Mouse (Mus musculus): ENCODE data around the gene Lrrc17. TPM values are rescaled to one million over a fixed set of nuclear protein-coding genes. Genes with fewer than 3 reads are reported as not detected.
A peak's percentile ranks its signal among the peaks of the same experiment; 100 is the strongest.

The Lrrc17 gene
- polyA plus RNA-seq, 1 experiment from 2014 or later: 66.1 TPM

DNA sequence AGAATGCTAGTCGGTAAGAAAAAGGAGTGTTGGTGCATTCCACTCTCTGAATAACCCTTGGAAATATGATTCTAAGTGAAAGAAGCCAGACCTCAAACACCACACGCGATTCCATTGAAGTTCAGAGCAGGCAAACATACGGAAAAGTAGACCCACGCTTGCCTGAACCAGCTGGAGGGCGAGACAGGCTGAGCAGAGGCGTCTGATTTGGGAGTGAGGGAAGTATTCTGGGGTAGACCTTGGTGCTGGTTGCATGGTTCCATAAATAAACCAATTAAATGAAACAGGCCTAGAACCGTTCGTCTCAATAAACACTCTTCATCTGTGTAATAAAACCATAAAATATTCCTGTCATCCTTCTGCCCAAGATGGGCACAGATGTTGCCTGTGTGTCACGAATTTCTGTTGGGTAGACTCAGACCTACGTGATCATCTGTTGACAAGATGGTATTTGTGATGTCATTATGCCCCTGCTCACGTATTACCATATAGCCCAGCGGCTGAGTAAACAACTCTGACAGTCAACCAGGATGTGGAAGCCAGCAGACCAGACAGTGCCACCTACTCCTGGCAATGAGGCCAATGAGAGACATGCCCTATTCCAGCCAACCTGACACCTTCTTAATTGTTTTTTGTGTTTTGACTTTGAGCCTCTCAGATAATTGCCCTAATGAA is 40.3 kb upstream of the Lrrc17 start:
- 76% methylated on average over 13 of the region's 13 CpGs for WGBS
- H3K36me3 ChIP-seq (ENCODE audit: control insufficient read depth, insufficient read depth, low read length): no peaks in the 10 kb centered on the region
- H3K27me3 ChIP-seq (ENCODE audit: control insufficient read depth, insufficient read depth, low read length): no peaks in the 10 kb centered on the region
- no peak overlapping the region for H3K9ac ChIP-seq (replicated peaks; ENCODE audit: low read depth, low read length)
- H3K27ac ChIP-seq (ENCODE audit: low read length): no peak overlapping the region
- H3K9me3 ChIP-seq (ENCODE audit: control insufficient read depth, low read depth, low read length): no peaks in the 10 kb centered on the region
- no peak overlapping the region for H3K4me3 ChIP-seq (ENCODE audit: low read depth, low read length)
- no peak overlapping the region for H3K4me2 ChIP-seq (replicated peaks; ENCODE audit: low read depth, low read length)
- no peak for ATAC-seq (ENCODE audit: insufficient number of reproducible peaks, insufficient read depth, low FRiP score, low read depth)
- peaks cover 12% of the 10 kb centered on the region; the same call in 1 of the 2 replicates for H3K4me1 ChIP-seq (ENCODE audit: control insufficient read depth, insufficient read depth, low read length)

DNA sequence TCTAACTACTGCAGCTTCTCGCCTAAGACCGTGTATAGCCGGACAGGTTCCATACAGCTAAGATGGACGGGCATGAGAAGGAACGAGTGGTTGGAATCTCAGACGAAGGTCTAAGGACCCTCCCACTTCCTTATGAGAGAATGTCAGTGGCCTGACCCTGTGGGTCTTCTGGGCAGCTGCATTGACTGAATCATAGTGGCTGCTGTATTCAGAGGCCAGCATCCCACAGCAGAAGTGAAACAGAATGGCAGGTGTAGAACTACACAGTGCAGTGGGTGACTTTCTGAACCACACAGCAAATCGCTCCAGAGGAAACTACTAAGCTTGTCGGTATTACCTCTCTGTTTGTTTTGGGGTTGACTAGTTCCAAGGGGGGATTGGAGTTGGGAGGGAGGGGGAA is 38.2 kb upstream of the Lrrc17 start:
- Histone ChIP-seq H3K4me1 (ENCODE audit: control insufficient read depth, insufficient read depth, low read length) (peaks cover 7% of the 10 kb centered on the region; the same call in 1 of the 2 replicates), H3K4me3 (ENCODE audit: low read depth, low read length) (no peak overlapping the region), H3K9me3 (ENCODE audit: control insufficient read depth, low read depth, low read length) (no peaks in the 10 kb centered on the region), H3K4me2 (replicated peaks; ENCODE audit: low read depth, low read length) (no peak overlapping the region), H3K36me3 (ENCODE audit: control insufficient read depth, insufficient read depth, low read length) (no peaks in the 10 kb centered on the region), H3K9ac (replicated peaks; ENCODE audit: low read depth, low read length) (no peak overlapping the region), H3K27ac (ENCODE audit: low read length) (no peak overlapping the region), H3K27me3 (ENCODE audit: control insufficient read depth, insufficient read depth, low read length) (no peaks in the 10 kb centered on the region)
- WGBS: 70% methylated on average over 8 of the region's 8 CpGs
- no peak for ATAC-seq (ENCODE audit: insufficient number of reproducible peaks, insufficient read depth, low FRiP score, low read depth)

DNA sequence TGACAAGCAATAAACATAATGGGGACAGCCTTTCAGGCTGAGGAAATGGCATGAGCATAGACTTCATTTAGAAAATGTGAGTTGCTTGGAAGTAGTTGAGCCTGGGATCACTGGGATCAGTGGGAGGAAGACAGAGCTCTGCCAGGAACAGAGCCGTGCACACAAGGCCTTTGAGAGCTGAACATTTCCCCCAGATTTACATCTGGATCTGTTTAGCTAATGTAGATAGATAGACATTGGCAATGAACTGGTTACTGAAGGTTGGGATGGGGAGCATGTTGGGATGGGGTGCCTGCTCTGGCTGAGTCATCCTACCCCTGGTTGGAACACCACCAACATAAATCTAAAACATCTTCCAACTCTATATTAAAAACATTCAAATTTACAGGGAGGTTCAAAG is 36.5 kb upstream of the Lrrc17 start:
- H3K4me1 ChIP-seq (ENCODE audit: control insufficient read depth, insufficient read depth, low read length): no peaks in the 10 kb centered on the region
- H3K4me3 ChIP-seq (ENCODE audit: low read depth, low read length): no peak overlapping the region
- no peak overlapping the region for H3K27ac ChIP-seq (ENCODE audit: low read length)
- H3K36me3 ChIP-seq (ENCODE audit: control insufficient read depth, insufficient read depth, low read length): no peaks in the 10 kb centered on the region
- no peaks in the 10 kb centered on the region for H3K27me3 ChIP-seq (ENCODE audit: control insufficient read depth, insufficient read depth, low read length)
- 63% methylated on average over 1 of the region's 1 CpGs for WGBS
- no peaks in the 10 kb centered on the region for H3K9me3 ChIP-seq (ENCODE audit: control insufficient read depth, low read depth, low read length)
- no peak overlapping the region for H3K9ac ChIP-seq (replicated peaks; ENCODE audit: low read depth, low read length)
- ATAC-seq (ENCODE audit: insufficient number of reproducible peaks, insufficient read depth, low FRiP score, low read depth): no peak
- no peak overlapping the region for H3K4me2 ChIP-seq (replicated peaks; ENCODE audit: low read depth, low read length)

DNA sequence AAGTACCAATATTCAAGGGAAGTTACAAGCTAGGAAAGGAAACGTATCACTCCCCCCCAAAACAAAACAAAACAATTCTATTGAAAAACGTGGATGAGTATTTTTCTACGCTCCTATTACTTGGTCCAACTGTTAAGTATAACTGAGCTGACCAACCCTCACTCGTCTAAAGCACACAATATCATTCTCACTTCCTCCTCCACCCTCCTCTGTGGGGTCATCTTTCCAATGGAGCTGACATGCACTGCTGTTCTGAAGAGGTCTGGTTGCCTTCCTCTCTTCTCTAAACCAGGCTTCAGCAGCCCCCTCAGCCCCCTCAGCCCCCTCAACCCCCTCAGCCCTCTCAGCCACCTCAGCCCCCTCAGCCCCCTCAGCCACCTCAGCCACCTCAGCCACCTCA is 33.6 kb upstream of the Lrrc17 start:
- no peak overlapping the region for H3K4me3 ChIP-seq (ENCODE audit: low read depth, low read length)
- H3K9ac ChIP-seq (replicated peaks; ENCODE audit: low read depth, low read length): no peak overlapping the region
- WGBS: 72% methylated on average over 4 of the region's 4 CpGs
- no peaks in the 10 kb centered on the region for H3K9me3 ChIP-seq (ENCODE audit: control insufficient read depth, low read depth, low read length)
- no peak overlapping the region for H3K4me2 ChIP-seq (replicated peaks; ENCODE audit: low read depth, low read length)
- no peaks in the 10 kb centered on the region for H3K36me3 ChIP-seq (ENCODE audit: control insufficient read depth, insufficient read depth, low read length)
- no peak for ATAC-seq (ENCODE audit: insufficient number of reproducible peaks, insufficient read depth, low FRiP score, low read depth)
- H3K27me3 ChIP-seq (ENCODE audit: control insufficient read depth, insufficient read depth, low read length): no peaks in the 10 kb centered on the region
- H3K4me1 ChIP-seq (ENCODE audit: control insufficient read depth, insufficient read depth, low read length): no peaks in the 10 kb centered on the region
- no peak overlapping the region for H3K27ac ChIP-seq (ENCODE audit: low read length)

DNA sequence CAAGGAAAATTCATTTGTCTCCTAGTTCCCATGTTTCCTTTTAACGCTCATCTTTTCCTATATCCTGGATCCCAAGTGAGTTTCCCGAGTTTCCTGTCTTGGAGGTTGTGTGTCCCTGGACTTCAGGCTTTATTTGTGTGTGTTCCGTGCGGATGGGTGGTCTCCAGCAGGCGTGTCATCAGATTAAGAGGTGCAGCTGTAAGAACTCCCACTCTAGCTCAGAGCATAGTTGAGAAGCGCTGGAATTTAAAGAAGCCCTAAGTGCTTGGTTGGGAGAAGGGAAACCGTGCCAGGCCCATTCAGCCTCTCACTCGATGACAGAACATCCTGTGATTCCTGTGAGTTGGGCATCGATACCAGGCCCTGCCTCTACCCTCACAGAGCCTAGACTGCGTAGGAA is 30.0 kb upstream of the Lrrc17 start:
- Histone ChIP-seq H3K9ac (replicated peaks; ENCODE audit: low read depth, low read length) (no peak overlapping the region), H3K4me2 (replicated peaks; ENCODE audit: low read depth, low read length) (no peak overlapping the region), H3K27ac (ENCODE audit: low read length) (peak overlapping the region; percentile 21; the same call in 1 of the 2 replicates), H3K27me3 (ENCODE audit: control insufficient read depth, insufficient read depth, low read length) (no peaks in the 10 kb centered on the region), H3K4me3 (ENCODE audit: low read depth, low read length) (no peak overlapping the region), H3K4me1 (ENCODE audit: control insufficient read depth, insufficient read depth, low read length) (no peaks in the 10 kb centered on the region), H3K36me3 (ENCODE audit: control insufficient read depth, insufficient read depth, low read length) (no peaks in the 10 kb centered on the region), H3K9me3 (ENCODE audit: control insufficient read depth, low read depth, low read length) (no peaks in the 10 kb centered on the region)
- WGBS: 42% methylated on average over 10 of the region's 10 CpGs
- ATAC-seq (ENCODE audit: insufficient number of reproducible peaks, insufficient read depth, low FRiP score, low read depth): peak; percentile 66; the same call in 1 of the 2 replicates

DNA sequence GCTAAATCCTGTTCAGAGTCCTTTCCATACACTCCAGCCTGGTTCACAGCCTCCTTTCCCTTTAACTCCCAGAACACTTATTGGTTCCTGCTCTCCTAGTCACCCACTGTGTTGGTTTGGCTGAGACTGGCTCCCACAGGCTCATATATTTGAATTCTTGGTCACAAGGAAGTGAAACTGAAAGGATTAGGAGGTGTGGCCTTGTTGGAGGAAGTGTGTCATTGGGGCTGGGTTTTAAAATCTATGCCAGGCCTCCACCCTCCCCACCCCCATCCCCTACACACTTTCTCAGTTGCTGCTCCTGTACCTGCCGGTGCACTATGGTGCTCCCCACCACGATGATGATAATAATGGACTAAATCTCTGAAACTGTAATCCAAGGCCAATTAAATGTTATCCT is 25.8 kb upstream of the Lrrc17 start:
- H3K36me3 ChIP-seq (ENCODE audit: control insufficient read depth, insufficient read depth, low read length): no peaks in the 10 kb centered on the region
- H3K27ac ChIP-seq (ENCODE audit: low read length): no peak overlapping the region
- no peak overlapping the region for H3K4me2 ChIP-seq (replicated peaks; ENCODE audit: low read depth, low read length)
- WGBS: 98% methylated on average over 2 of the region's 2 CpGs
- H3K27me3 ChIP-seq (ENCODE audit: control insufficient read depth, insufficient read depth, low read length): no peaks in the 10 kb centered on the region
- H3K4me3 ChIP-seq (ENCODE audit: low read depth, low read length): no peak overlapping the region
- H3K9me3 ChIP-seq (ENCODE audit: control insufficient read depth, low read depth, low read length): no peaks in the 10 kb centered on the region
- no peak for ATAC-seq (ENCODE audit: insufficient number of reproducible peaks, insufficient read depth, low FRiP score, low read depth)
- H3K4me1 ChIP-seq (ENCODE audit: control insufficient read depth, insufficient read depth, low read length): no peaks in the 10 kb centered on the region
- no peak overlapping the region for H3K9ac ChIP-seq (replicated peaks; ENCODE audit: low read depth, low read length)

DNA sequence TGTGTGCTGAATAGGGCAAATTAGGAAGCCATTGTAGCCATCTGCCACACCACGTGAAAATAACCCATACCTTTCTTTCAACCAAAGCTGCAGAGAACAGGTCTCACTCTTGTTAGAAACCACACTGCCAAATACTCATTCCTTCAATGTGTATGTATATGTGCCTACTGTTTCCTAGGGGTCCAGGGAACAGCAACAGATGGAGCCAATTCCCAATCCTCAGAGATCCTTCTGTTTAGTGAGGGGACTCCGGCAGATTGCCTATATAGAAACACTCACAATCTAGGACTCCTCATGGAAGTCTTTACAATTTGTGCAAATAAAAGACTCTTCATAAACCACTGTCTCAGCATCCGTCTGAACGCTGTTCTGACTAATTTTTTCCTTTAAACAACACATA is 25.2 kb upstream of the Lrrc17 start:
- Histone ChIP-seq H3K9ac (replicated peaks; ENCODE audit: low read depth, low read length) (no peak overlapping the region), H3K27me3 (ENCODE audit: control insufficient read depth, insufficient read depth, low read length) (no peaks in the 10 kb centered on the region), H3K4me3 (ENCODE audit: low read depth, low read length) (no peak overlapping the region), H3K4me1 (ENCODE audit: control insufficient read depth, insufficient read depth, low read length) (no peaks in the 10 kb centered on the region), H3K4me2 (replicated peaks; ENCODE audit: low read depth, low read length) (no peak overlapping the region), H3K36me3 (ENCODE audit: control insufficient read depth, insufficient read depth, low read length) (no peaks in the 10 kb centered on the region), H3K9me3 (ENCODE audit: control insufficient read depth, low read depth, low read length) (no peaks in the 10 kb centered on the region), H3K27ac (ENCODE audit: low read length) (no peak overlapping the region)
- WGBS: 70% methylated on average over 4 of the region's 4 CpGs
- ATAC-seq (ENCODE audit: insufficient number of reproducible peaks, insufficient read depth, low FRiP score, low read depth): no peak

DNA sequence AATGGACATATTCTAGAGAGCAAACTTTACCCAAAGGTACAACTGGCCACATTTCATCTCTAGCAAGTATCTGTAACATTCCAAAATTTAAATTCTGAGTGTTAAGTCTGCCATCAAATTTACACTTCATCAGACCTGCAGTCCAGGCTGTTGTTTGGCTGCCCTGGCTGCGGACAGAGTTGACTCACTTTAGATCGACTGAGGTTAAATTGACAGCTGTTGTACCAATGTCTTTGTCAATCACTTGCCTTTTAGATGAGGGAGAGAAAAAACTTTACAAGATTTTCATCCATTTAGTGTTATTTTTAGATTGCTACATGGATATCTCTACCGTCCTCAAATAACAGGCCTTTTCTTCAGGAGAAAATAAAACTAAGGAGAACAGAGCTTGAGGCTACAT is 24.2 kb upstream of the Lrrc17 start:
- Histone ChIP-seq H3K4me1 (ENCODE audit: control insufficient read depth, insufficient read depth, low read length) (no peaks in the 10 kb centered on the region), H3K27ac (ENCODE audit: low read length) (no peak overlapping the region), H3K9me3 (ENCODE audit: control insufficient read depth, low read depth, low read length) (no peaks in the 10 kb centered on the region), H3K36me3 (ENCODE audit: control insufficient read depth, insufficient read depth, low read length) (no peaks in the 10 kb centered on the region), H3K4me3 (ENCODE audit: low read depth, low read length) (no peak overlapping the region), H3K9ac (replicated peaks; ENCODE audit: low read depth, low read length) (no peak overlapping the region), H3K4me2 (replicated peaks; ENCODE audit: low read depth, low read length) (no peak overlapping the region), H3K27me3 (ENCODE audit: control insufficient read depth, insufficient read depth, low read length) (no peaks in the 10 kb centered on the region)
- ATAC-seq (ENCODE audit: insufficient number of reproducible peaks, insufficient read depth, low FRiP score, low read depth): no peak
- 85% methylated on average over 3 of the region's 3 CpGs for WGBS

Data from stomach, embryonic 14.5 days (tissue).